8 mouse cellular contexts compared by ENCODE assay signal in genomic region chr1:106796987-106797779, GRCm38 (mm10). TPM values are rescaled to one million over a fixed set of nuclear protein-coding genes. Genes with fewer than 3 reads are reported as not detected.
DNase-seq lines count a peak whose midpoint lies in the region; ATAC-seq and TF ChIP-seq lines count a peak whose summit lies in the region.

No protein-coding gene starts in this region.

- peak overlapping the region; percentile 91 for H3K4me3 ChIP-seq in lung, embryonic 14.5 days (ENCODE audit: low read depth, low read length)
- H3K4me3 ChIP-seq in embryonic fibroblast, embryonic 13.5 days (ENCODE audit: insufficient read depth, low read length), result peak overlapping the region; percentile 30; the same call in 1 of the 2 replicates
- H3K4me3 ChIP-seq in limb, embryonic 10.5 days, result peak overlapping the region; percentile 93
- peak overlapping the region; percentile 89 for H3K4me3 ChIP-seq in neural tube, embryonic 14.5 days (ENCODE audit: low read depth, low read length)

- peak overlapping the region; percentile 74 for H3K4me2 ChIP-seq in lung, embryonic 14.5 days
- H3K4me2 ChIP-seq in neural tube, embryonic 14.5 days (ENCODE audit: low read depth, low read length), result peak overlapping the region; percentile 57

- peak; percentile 30; the same call in 1 of the 2 replicates for ATAC-seq in lung, embryonic 14.5 days (ENCODE audit: insufficient read depth)
- peak; percentile 35; the same call in 1 of the 2 replicates for ATAC-seq in neural tube, embryonic 14.5 days (ENCODE audit: low read depth)

- WGBS in lung, embryonic 14.5 days, result 62% methylated on average over 7 of the region's 7 CpGs
- 66% methylated on average over 7 of the region's 7 CpGs for WGBS in limb, embryonic 10.5 days
- WGBS in neural tube, embryonic 14.5 days, result 61% methylated on average over 7 of the region's 7 CpGs

- H3K27ac ChIP-seq in lung, embryonic 14.5 days (ENCODE audit: low read depth), result no peak overlapping the region
- H3K27ac ChIP-seq in embryonic fibroblast, embryonic 13.5 days (ENCODE audit: insufficient read depth, low read length), result no peak overlapping the region
- H3K27ac ChIP-seq in limb, embryonic 10.5 days, result 0 out of 2 replicates have a peak overlapping the region, but pooled peaks have one; percentile 95
- no peak overlapping the region for H3K27ac ChIP-seq in neural tube, embryonic 14.5 days (ENCODE audit: low read depth, low read length)

- H3K36me3 ChIP-seq in lung, embryonic 14.5 days (ENCODE audit: insufficient read depth), result no peaks in the 10 kb centered on the region
- peaks cover 6% of the 10 kb centered on the region for H3K36me3 ChIP-seq in limb, embryonic 10.5 days
- H3K36me3 ChIP-seq in neural tube, embryonic 14.5 days (ENCODE audit: control insufficient read depth, insufficient read depth, low read length), result no peaks in the 10 kb centered on the region

- no peaks in the 10 kb centered on the region for H3K9me3 ChIP-seq in lung, embryonic 14.5 days (ENCODE audit: low read depth, low read length)
- no peaks in the 10 kb centered on the region for H3K9me3 ChIP-seq in limb, embryonic 10.5 days (replicated peaks)
- H3K9me3 ChIP-seq in neural tube, embryonic 14.5 days (ENCODE audit: control insufficient read depth, low read length), result no peaks in the 10 kb centered on the region

- peak overlapping the region; percentile 97; the same call in 1 of the 2 replicates for H3K9ac ChIP-seq in lung, embryonic 14.5 days
- no peak overlapping the region for H3K9ac ChIP-seq in neural tube, embryonic 14.5 days (replicated peaks; ENCODE audit: low read depth, low read length)

- H3K27me3 ChIP-seq in lung, embryonic 14.5 days (ENCODE audit: insufficient read depth, low read length), result no peaks in the 10 kb centered on the region
- H3K27me3 ChIP-seq in limb, embryonic 10.5 days (ENCODE audit: low read depth, poor library complexity, severe bottlenecking), result no peaks in the 10 kb centered on the region
- 0 out of 2 replicates have a peak, but pooled peaks cover 2% of the 10 kb centered on the region for H3K27me3 ChIP-seq in neural tube, embryonic 14.5 days (ENCODE audit: control insufficient read depth, insufficient read depth, low read length)

- DNase-seq in lung, embryonic 14.5 days, result no peak
- DNase-seq in lung, postnatal 10 days, result no peak
- no peak for DNase-seq in limb, embryonic 10.5 days (ENCODE audit: low spot score)
- DNase-seq in embryo, embryonic 10.5 days (ENCODE audit: low spot score), result no peak
- DNase-seq in kidney, postnatal 4 days, result no peak
- no peak for DNase-seq in kidney, postnatal 14 days

- TF ChIP-seq POLR2A in embryonic fibroblast, embryonic 13.5 days (IDR thresholded peaks at IDR 0.05; ENCODE audit: low read depth, low read length), result no peak; the same call in 1 of the 2 replicates

- H3K4me1 ChIP-seq in lung, embryonic 14.5 days (ENCODE audit: insufficient read depth), result 0 out of 2 replicates have a peak, but pooled peaks cover 9% of the 10 kb centered on the region
- peaks cover 3% of the 10 kb centered on the region; the same call in 1 of the 2 replicates for H3K4me1 ChIP-seq in embryonic fibroblast, embryonic 13.5 days (ENCODE audit: control insufficient read depth, insufficient read depth, low read length)
- H3K4me1 ChIP-seq in limb, embryonic 10.5 days, result peaks cover 9% of the 10 kb centered on the region
- H3K4me1 ChIP-seq in neural tube, embryonic 14.5 days (ENCODE audit: control insufficient read depth, insufficient read depth, low read length), result peaks cover 18% of the 10 kb centered on the region

- no peak for TF ChIP-seq CTCF in lung, embryonic 14.5 days (IDR thresholded peaks at IDR 0.05; ENCODE audit: low read depth)
- TF ChIP-seq CTCF in embryonic fibroblast, embryonic 13.5 days (IDR thresholded peaks at IDR 0.05; ENCODE audit: borderline replicate concordance, insufficient read depth, low read length), result no peak

RNA-seq across cellular contexts. Expression of gene Vps4b, which starts 0.7 kb away (rescaled TPM):
- polyA plus RNA-seq in lung, embryonic 14.5 days (2014; fragmentation: Nextera tagmentation; extraction: Ambion mirVana), result 71.1 and 78.6 TPM in 2 replicates
- 77.5 and 91.3 TPM in 2 replicates for polyA plus RNA-seq in embryonic fibroblast, embryonic 13.5 days (2011; ENCODE audit: insufficient read length, low read depth, missing spikeins)
- 65.9 and 71.2 TPM in 2 replicates for polyA plus RNA-seq in limb, embryonic 10.5 days (2016; fragmentation: Nextera tagmentation; extraction: Ambion mirVana)
- 32.8 and 45.9 TPM in 2 replicates for polyA plus RNA-seq in neural tube, embryonic 14.5 days (2014; fragmentation: Nextera tagmentation; extraction: Ambion mirVana)

RNA-seq across cellular contexts. Expression of gene Kdsr, which starts 37.7 kb away (rescaled TPM):
- polyA plus RNA-seq in lung, embryonic 14.5 days (2014; fragmentation: Nextera tagmentation; extraction: Ambion mirVana), result 15.9 and 16.5 TPM in 2 replicates
- polyA plus RNA-seq in embryonic fibroblast, embryonic 13.5 days (2011; ENCODE audit: insufficient read length, low read depth, missing spikeins), result 31.6 and 38.1 TPM in 2 replicates
- polyA plus RNA-seq in limb, embryonic 10.5 days (2016; fragmentation: Nextera tagmentation; extraction: Ambion mirVana), result 9.3 and 10.2 TPM in 2 replicates
- polyA plus RNA-seq in neural tube, embryonic 14.5 days (2014; fragmentation: Nextera tagmentation; extraction: Ambion mirVana), result 13.2 and 16.3 TPM in 2 replicates

Comparison
In these comparisons a context has a peak if more than half of its experiments do, and no peak if none do; other contexts are left out.
1. H3K4me3 ChIP-seq: peak in every context shown above with its lines; median percentile 93 in limb, embryonic 10.5 days; 91 in lung, embryonic 14.5 days; 89 in neural tube, embryonic 14.5 days; 30 in embryonic fibroblast, embryonic 13.5 days.